Mouse (Mus musculus) neutrophil, adult 83 days (primary cell): ENCODE data around the gene Hsd11b2. TPM values are rescaled to one million over a fixed set of nuclear protein-coding genes. Genes with fewer than 3 reads are reported as not detected.

Experiments
- total RNA-seq, 2 experiments: library from RNA; stranded (reverse); gene quantifications; one replicate each; pipeline ENCODE4 v1.2.4; 2023

Hsd11b2 gene
- not detected for total RNA-seq

DNA sequence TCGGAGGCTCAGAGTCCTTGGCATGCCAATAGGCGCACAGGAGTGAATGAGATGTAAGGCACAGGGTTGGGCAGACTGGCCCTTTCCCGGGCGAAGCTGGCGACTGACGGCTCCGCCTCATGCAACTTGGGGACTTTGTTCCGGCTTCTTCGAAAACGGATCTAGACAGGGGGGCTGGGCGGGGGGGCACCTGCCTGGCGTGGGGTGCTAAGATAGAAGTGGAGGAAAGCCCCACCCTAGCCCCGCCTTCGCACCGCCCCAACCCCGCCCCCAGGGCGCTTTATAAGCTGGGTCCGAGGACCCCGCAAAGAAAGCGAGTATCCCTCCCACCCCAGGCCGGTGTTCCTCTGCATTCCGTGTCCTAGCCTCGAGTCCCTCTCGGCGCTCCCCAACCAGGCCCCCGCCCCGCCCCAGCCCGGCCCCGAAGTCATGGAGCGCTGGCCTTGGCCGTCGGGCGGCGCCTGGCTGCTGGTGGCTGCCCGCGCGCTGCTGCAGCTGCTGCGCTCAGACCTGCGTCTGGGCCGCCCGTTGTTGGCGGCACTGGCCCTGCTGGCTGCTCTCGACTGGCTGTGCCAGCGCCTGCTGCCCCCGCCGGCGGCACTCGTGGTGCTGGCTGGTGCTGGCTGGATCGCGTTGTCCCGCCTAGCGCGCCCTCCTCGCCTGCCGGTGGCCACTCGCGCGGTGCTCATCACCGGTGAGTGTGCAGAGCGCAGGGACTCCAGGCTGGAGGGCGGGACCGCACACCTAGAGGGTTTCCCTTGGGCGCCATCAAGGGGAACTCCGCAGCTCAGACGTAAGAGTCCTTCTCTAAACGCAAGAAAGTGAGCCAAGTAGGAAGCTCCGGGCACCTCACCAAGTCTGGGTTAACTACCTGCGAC is at the start of gene Hsd11b2:
Gene Hsd11b2, plus strand, starts transcription at position 320 of the 878 bp plus-strand sequence.

DNA sequence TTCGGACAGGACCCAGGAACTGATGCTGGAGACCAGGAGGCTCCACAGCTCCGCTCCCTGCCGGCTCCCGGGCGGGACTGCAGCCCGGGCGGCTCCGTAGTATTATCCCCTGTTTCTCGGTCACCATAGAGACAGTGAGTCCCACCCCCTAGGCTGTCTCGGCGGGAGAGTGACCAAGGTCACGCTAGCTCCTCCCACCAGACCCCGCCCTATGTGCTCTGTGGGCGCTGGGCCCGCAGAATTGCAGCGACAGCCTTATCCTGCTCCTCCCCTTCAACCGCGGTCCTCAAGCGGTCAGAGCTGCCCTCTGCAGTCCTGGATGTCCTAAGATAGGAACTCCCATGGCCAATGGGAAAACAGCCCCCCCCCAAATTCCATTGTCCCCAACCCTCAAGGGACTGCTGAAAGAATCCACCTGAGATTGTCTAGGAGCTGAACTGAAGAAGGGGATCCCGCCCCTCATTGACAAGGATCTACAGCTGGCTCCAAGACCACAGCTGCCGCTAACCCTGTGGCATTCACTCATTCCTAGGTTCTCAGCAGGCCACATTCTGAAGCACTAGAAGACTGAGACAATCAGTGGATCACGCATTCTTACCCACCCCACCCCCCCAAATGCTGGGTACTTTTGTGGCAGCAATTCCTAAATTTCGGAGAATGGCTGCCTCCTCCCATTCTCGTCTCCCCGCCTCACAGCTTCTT is 47.1 kb upstream of the Hsd11b2 start, which contains the start of gene Tppp3:
Gene Tppp3, minus strand, starts transcription at position 213 of the 702 bp plus-strand sequence.

DNA sequence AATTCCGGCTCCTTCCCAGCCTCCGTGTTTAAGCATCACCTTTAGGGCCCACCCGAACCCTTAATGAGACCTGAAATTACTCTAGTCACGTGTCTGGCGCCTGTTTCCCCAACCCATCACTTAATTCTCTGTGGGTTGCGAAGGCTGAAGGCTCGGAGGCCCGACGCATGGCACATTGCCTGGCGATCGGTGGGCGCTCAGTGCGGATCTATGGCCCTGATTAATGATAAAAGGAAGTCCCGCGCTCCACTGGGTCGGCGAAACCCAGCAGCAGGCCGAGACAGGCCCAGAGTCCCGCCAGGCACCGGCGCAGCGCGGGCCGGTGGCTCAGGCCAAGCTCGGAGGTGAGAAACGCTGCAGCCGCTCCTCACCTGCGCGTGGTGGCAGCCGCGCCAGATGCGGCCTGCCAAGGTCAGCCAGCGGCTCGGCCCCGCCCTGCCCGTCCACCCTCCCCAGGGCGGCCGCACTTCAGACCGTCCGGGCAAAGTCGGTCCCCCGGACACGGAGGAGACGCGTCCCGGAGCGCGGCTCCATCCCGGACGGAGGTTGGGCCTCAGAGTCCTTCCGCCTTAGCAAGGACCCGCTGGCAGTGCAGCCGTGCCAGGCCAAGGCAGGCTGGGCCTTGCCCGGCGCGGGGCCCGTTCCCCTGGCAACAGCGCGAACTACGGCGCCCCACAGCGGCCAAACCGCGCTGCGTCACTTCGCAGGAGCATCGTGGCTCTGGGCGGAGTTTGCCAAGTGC is 21.9 kb upstream of the Hsd11b2 start, which contains the start of gene Zdhhc1:
Gene Zdhhc1, minus strand, starts transcription at position 464 of the 742 bp plus-strand sequence.

DNA sequence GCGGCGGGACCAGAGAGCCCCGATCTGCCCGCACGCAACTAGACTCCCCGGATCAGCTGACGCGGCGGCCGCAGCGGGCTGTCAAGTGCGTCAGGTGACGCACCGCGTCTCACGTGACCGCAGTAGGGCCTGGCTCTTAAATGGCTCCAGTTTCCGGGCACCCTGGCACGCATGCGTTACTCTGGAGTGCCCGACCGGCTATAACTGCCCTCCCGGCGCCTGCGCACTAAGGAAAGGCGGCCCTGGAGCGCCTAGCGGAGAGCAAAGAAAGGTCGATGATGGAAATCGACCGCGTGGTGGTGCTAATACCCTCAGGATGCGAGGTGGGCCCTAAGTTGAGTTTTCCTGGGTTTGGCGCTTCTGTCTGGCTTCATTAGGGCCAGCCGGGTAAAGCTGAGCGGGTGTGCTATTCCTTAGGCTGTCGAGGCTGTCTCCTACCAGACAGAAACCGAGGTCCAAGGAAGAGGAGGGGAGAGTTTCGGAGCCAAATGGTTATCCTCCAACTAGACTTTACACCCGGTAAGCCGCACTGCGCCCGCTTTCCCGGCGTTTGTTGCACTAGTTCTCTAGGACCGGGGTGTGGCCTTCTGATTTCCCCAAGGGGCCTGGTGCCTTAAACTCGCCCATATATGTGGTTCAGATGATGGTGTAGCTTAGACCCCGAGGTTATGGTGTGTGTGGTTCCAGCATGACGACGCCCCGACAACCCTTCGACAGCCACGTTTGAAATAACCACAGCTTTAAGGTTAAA is 47.6 kb downstream of the Hsd11b2 start, which contains the start of gene Atp6v0d1:
Gene Atp6v0d1, minus strand, starts transcription at position 96 of the 751 bp plus-strand sequence.

Other genes with a start within 250 kb of the Hsd11b2 start
- under 1 TPM in 1 of 2 experiments, not detected in 1; 0.75 TPM for gene Hsf4, start 249.0 kb upstream of the Hsd11b2 start, total RNA-seq
- gene Nol3, start 242.6 kb upstream of the Hsd11b2 start, total RNA-seq: not detected
- gene 4931428F04Rik, start 228.9 kb upstream of the Hsd11b2 start, total RNA-seq: 1 to 10 TPM; 1.4 to 1.8 TPM
- 1 to 10 TPM; 1.0 to 1.5 TPM for gene Exoc3l, start 222.7 kb upstream of the Hsd11b2 start, total RNA-seq
- gene E2f4, start 221.1 kb upstream of the Hsd11b2 start, total RNA-seq: 10 to 100 TPM; 58.9 to 66.0 TPM
- 1 to 10 TPM in 1 of 2 experiments, under 1 TPM in 1; 0.81 to 1.7 TPM for gene Elmo3, start 213.2 kb upstream of the Hsd11b2 start, total RNA-seq
- gene Lrrc29, start 192.5 kb upstream of the Hsd11b2 start, total RNA-seq: 1 to 10 TPM; 5.8 to 6.6 TPM
- gene Tmem208, start 192.4 kb upstream of the Hsd11b2 start, total RNA-seq: 10 to 100 TPM; 25.0 to 27.3 TPM
- gene Fhod1, start 170.8 kb upstream of the Hsd11b2 start, total RNA-seq: 10 to 100 TPM; 32.7 to 37.5 TPM
- 1 to 10 TPM in 1 of 2 experiments, under 1 TPM in 1; 0.82 to 1.2 TPM for gene Slc9a5, start 169.9 kb upstream of the Hsd11b2 start, total RNA-seq
- under 1 TPM in 1 of 2 experiments, not detected in 1; 0.22 TPM for gene Plekhg4, start 145.5 kb upstream of the Hsd11b2 start, total RNA-seq
- under 1 TPM in 1 of 2 experiments, not detected in 1; 0.13 TPM for gene Kctd19, start 105.3 kb upstream of the Hsd11b2 start, total RNA-seq
- gene Lrrc36, start 105.2 kb upstream of the Hsd11b2 start, total RNA-seq: under 1 TPM in 1 of 2 experiments, not detected in 1; 0.24 TPM
- gene Tppp3, start 47.2 kb upstream of the Hsd11b2 start, total RNA-seq: 1 to 10 TPM; 6.6 to 8.5 TPM
- gene Zdhhc1, start 21.9 kb upstream of the Hsd11b2 start, total RNA-seq: 1 to 10 TPM; 1.1 to 2.7 TPM
- gene Atp6v0d1, start 47.3 kb downstream of the Hsd11b2 start, total RNA-seq: 100 to 1,000 TPM; 144 to 160 TPM
- 10 to 100 TPM; 16.3 to 18.2 TPM for gene Ripor1, start 86.5 kb downstream of the Hsd11b2 start, total RNA-seq
- 100 to 1,000 TPM in 1 of 2 experiments, 10 to 100 TPM in 1; 89.8 to 102 TPM for gene Ctcf, start 117.8 kb downstream of the Hsd11b2 start, total RNA-seq
- gene Agrp, start 118.6 kb downstream of the Hsd11b2 start, total RNA-seq: under 1 TPM in 1 of 2 experiments, not detected in 1; 0.66 TPM
- gene Carmil2, start 167.5 kb downstream of the Hsd11b2 start, total RNA-seq: 10 to 100 TPM in 1 of 2 experiments, 1 to 10 TPM in 1; 9.1 to 10.2 TPM
- 10 to 100 TPM; 28.2 to 31.5 TPM for gene Acd, start 182.3 kb downstream of the Hsd11b2 start, total RNA-seq
- 1 to 10 TPM; 6.2 to 9.9 TPM for gene Pard6a, start 182.4 kb downstream of the Hsd11b2 start, total RNA-seq
- gene 4933405L10Rik, start 188.9 kb downstream of the Hsd11b2 start, total RNA-seq: not detected
- gene Enkd1, start 189.5 kb downstream of the Hsd11b2 start, total RNA-seq: 10 to 100 TPM in 1 of 2 experiments, 1 to 10 TPM in 1; 8.0 to 10.5 TPM
- 1 to 10 TPM; 1.1 to 1.4 TPM for gene Gfod2, start 239.9 kb downstream of the Hsd11b2 start, total RNA-seq